Mouse (Mus musculus): ENCODE measurements around the gene Sorcs3. TPM values are rescaled to one million over a fixed set of nuclear protein-coding genes. Genes with fewer than 3 reads are reported as not detected.

Gene Sorcs3
- not detected for total RNA-seq (2021)
- polyA plus RNA-seq (2012; rRNA removed): not detected in 2 replicates
- long read RNA-seq: 0 reads

GRCm38 (mm10) chr19:48205929-48206814, at the start of gene Sorcs3:
TSS of gene Sorcs3 (plus strand) at chr19:48206025.
- no peak for DNase-seq

GRCm38 (mm10) chr19:48165341-48165740, 40.5 kb upstream of the Sorcs3 start:
- no peak for DNase-seq

- DNase-seq: no peak
Observed at GRCm38 (mm10) chr19:48167110-48167509, 38.7 kb upstream of the Sorcs3 start.

GRCm38 (mm10) chr19:48168284-48168683, 37.5 kb upstream of the Sorcs3 start:
- no peak for DNase-seq

GRCm38 (mm10) chr19:48174717-48175116, 31.1 kb upstream of the Sorcs3 start:
- no peak for DNase-seq

- DNase-seq: no peak
Observed at GRCm38 (mm10) chr19:48203928-48204470, 1.8 kb upstream of the Sorcs3 start.

- DNase-seq: no peak
Observed at GRCm38 (mm10) chr19:48204476-48204875, 1.3 kb upstream of the Sorcs3 start.

GRCm38 (mm10) chr19:48204892-48205761, 698 bp upstream of the Sorcs3 start:
- DNase-seq: no peak

- DNase-seq: no peak
Observed at GRCm38 (mm10) chr19:48206861-48207730, 1.3 kb downstream of the Sorcs3 start.

GRCm38 (mm10) chr19:48207731-48208370, 2.0 kb downstream of the Sorcs3 start:
- no peak for DNase-seq

- no peak for DNase-seq
Observed at GRCm38 (mm10) chr19:48215379-48215778, 9.6 kb downstream of the Sorcs3 start.

GRCm38 (mm10) chr19:48237786-48238372, 32.1 kb downstream of the Sorcs3 start:
- no peak for DNase-seq

GRCm38 (mm10) chr19:48238391-48238790, 32.6 kb downstream of the Sorcs3 start:
- no peak for DNase-seq

GRCm38 (mm10) chr19:48240960-48241359, 35.1 kb downstream of the Sorcs3 start:
- no peak for DNase-seq

- DNase-seq: no peak
Observed at GRCm38 (mm10) chr19:48244036-48244435, 38.2 kb downstream of the Sorcs3 start.

GRCm38 (mm10) chr19:48259223-48259622, 53.4 kb downstream of the Sorcs3 start:
- DNase-seq: no peak

GRCm38 (mm10) chr19:48260671-48261070, 54.8 kb downstream of the Sorcs3 start:
- DNase-seq: no peak

- DNase-seq: no peak
Observed at GRCm38 (mm10) chr19:48263750-48264149, 57.9 kb downstream of the Sorcs3 start.

GRCm38 (mm10) chr19:48280273-48280672, 74.4 kb downstream of the Sorcs3 start:
- no peak for DNase-seq

- DNase-seq: no peak
Observed at GRCm38 (mm10) chr19:48282250-48282649, 76.4 kb downstream of the Sorcs3 start.

- DNase-seq: no peak
Observed at GRCm38 (mm10) chr19:48283217-48283616, 77.4 kb downstream of the Sorcs3 start.
